Mouse (Mus musculus): ENCODE results near the gene D5Ertd577e.

The D5Ertd577e gene

DNA sequence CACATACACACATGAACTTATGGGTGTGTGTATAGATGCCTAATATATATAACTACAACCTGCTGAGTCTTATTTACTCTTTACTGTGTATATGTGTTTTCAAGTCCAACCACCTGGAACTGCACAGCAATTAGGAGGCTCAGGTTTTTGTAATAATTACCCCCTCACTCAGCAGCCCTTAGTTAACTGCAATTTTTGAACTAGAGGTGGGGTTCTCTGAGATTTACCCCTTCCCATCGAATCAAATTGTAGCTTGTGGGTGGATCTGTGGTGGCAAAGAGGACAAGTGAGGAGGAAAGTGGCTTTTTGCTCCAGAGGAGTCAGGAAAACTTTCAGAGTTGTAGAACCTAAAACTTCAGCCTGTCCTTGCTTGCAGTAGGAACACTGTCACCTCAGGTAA, at the start of gene D5Ertd577e:
D5Ertd577e (plus strand) TSS at position 301 of the 400 bp plus-strand sequence.
- in situ Hi-C loops (cut with MboI, MseI), result loop anchor here (25.0 kb wide), 1 partner anchor 1294 kb away; no protein-coding TSS in a partner anchor

DNA sequence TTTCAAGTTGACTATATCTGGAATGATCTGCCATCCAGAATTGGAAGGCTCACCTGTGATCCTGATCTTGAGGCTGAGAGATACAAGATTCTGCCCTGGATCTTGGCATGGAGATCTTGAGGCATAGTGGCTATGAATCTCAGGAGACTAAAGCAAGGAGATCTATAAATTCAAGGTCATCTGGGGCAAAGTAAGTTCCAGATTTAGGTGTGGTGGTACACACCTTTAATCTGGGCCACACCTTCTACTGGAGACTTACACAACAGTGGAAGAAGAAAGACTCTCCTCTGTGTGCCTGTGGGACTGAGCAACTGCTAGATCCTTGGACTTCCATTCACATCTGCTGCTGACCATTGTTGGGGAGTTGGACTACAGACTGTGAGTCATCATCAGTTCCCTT, 53.9 kb downstream of the D5Ertd577e start, which contains the start of gene Gm3286:
Gm3286 (plus strand) TSS at position 301 of the 400 bp plus-strand sequence.
- in situ Hi-C loops (cut with MboI, MseI), result loop anchor here (25.0 kb wide), 5 partner anchors 152 to 1648 kb away; partner anchors contain the start of genes Gm3183 and Gm6367
